Mouse (Mus musculus): ENCODE results near the gene Ctps. TPM values are rescaled to one million over a fixed set of nuclear protein-coding genes. Genes with fewer than 3 reads are reported as not detected.

Ctps gene
- total and polyA plus RNA-seq, 2 experiments from 2014 or later = 52.5 to 66.3 TPM

- no peak for ATAC-seq (ENCODE audit: low FRiP score)
- 88% methylated on average over 2 of the region's 2 CpGs for WGBS
- TF ChIP-seq CTCF (IDR thresholded peaks at IDR 0.05) = no peak
Observed at GRCm38 (mm10) chr4:120565726-120566125, 4.3 kb downstream of the Ctps start.

GRCm38 (mm10) chr4:120556592-120556991 is 13.5 kb downstream of the Ctps start:
- 97% methylated on average over 6 of the region's 6 CpGs for WGBS
- H3K9ac ChIP-seq (replicated peaks; ENCODE audit: low read length, poor library complexity, severe bottlenecking) = no peak overlapping the region
- TF ChIP-seq CTCF (IDR thresholded peaks at IDR 0.05) = no peak
- no peaks in the 10 kb centered on the region for H3K9me3 ChIP-seq (ENCODE audit: low read length)
- H3K27ac ChIP-seq (ENCODE audit: low read depth, low read length) = no peak overlapping the region
- H3K4me2 ChIP-seq (ENCODE audit: low read depth, low read length, poor library complexity, severe bottlenecking) = no peak overlapping the region
- no peaks in the 10 kb centered on the region for H3K4me1 ChIP-seq (ENCODE audit: insufficient read depth, low read length)
- ATAC-seq (ENCODE audit: low FRiP score) (no peak), DNase-seq (ENCODE audit: low spot score) (no peak)
- no peak overlapping the region for H3K4me3 ChIP-seq (ENCODE audit: low read depth, low read length)
- H3K36me3 ChIP-seq (ENCODE audit: insufficient read depth, low read length) = peaks cover 62% of the 10 kb centered on the region
- no peaks in the 10 kb centered on the region for H3K27me3 ChIP-seq (ENCODE audit: insufficient read depth, low read length)

More at GRCm38 (mm10) chr4:120565726-120566125, 4.3 kb downstream of the Ctps start:
- Histone ChIP-seq H3K27me3 (ENCODE audit: insufficient read depth, low read length) (no peaks in the 10 kb centered on the region), H3K9ac (replicated peaks; ENCODE audit: low read length, poor library complexity, severe bottlenecking) (no peak overlapping the region), H3K27ac (ENCODE audit: low read depth, low read length) (no peak overlapping the region), H3K4me3 (ENCODE audit: low read depth, low read length) (no peak overlapping the region), H3K4me1 (ENCODE audit: insufficient read depth, low read length) (peaks cover 8% of the 10 kb centered on the region; the same call in 1 of the 2 replicates), H3K36me3 (ENCODE audit: insufficient read depth, low read length) (peaks cover 15% of the 10 kb centered on the region; the same call in 1 of the 2 replicates), H3K9me3 (ENCODE audit: low read length) (no peaks in the 10 kb centered on the region), H3K4me2 (ENCODE audit: low read depth, low read length, poor library complexity, severe bottlenecking) (no peak overlapping the region)
- DNase-seq (ENCODE audit: low spot score) = no peak

- Histone ChIP-seq H3K9me3 (ENCODE audit: low read length) (no peaks in the 10 kb centered on the region), H3K27me3 (ENCODE audit: insufficient read depth, low read length) (no peaks in the 10 kb centered on the region), H3K27ac (ENCODE audit: low read depth, low read length) (no peak overlapping the region), H3K9ac (replicated peaks; ENCODE audit: low read length, poor library complexity, severe bottlenecking) (no peak overlapping the region), H3K4me2 (ENCODE audit: low read depth, low read length, poor library complexity, severe bottlenecking) (no peak overlapping the region), H3K4me3 (ENCODE audit: low read depth, low read length) (no peak overlapping the region), H3K4me1 (ENCODE audit: insufficient read depth, low read length) (no peaks in the 10 kb centered on the region), H3K36me3 (ENCODE audit: insufficient read depth, low read length) (peaks cover 64% of the 10 kb centered on the region)
- ATAC-seq (ENCODE audit: low FRiP score) (no peak), DNase-seq (ENCODE audit: low spot score) (no peak)
- 79% methylated on average over 1 of the region's 1 CpGs for WGBS
- TF ChIP-seq CTCF (IDR thresholded peaks at IDR 0.05) = no peak
Observed at GRCm38 (mm10) chr4:120544896-120545295, 25.2 kb downstream of the Ctps start.

DNA sequence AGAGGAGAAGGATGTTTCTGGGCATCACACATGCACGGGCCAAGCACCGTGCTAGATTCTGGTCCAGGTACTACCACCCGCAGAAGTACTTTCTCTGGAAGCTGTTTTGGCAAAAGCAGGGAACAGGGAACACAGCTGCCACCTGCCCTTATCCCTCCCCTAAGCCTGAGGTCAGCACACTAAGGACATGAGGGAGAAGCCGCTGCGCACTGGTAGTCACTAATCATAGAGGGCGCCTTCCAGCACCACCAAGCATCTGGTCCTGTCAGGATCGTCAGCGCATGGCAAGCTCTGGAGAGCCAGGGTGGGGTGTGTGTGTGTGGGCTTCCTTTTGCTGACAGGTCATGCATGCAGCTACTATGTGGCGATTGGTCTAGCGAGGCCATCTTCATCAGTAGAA is 31.4 kb downstream of the Ctps start:
- H3K9ac ChIP-seq (replicated peaks; ENCODE audit: low read length, poor library complexity, severe bottlenecking) = no peak overlapping the region
- ATAC-seq (ENCODE audit: low FRiP score) (no peak), DNase-seq (ENCODE audit: low spot score) (no peak)
- no peak for TF ChIP-seq CTCF (IDR thresholded peaks at IDR 0.05)
- no peak overlapping the region for H3K4me2 ChIP-seq (ENCODE audit: low read depth, low read length, poor library complexity, severe bottlenecking)
- WGBS = 96% methylated on average over 10 of the region's 10 CpGs
- no peak overlapping the region for H3K4me3 ChIP-seq (ENCODE audit: low read depth, low read length)
- H3K4me1 ChIP-seq (ENCODE audit: insufficient read depth, low read length) = no peaks in the 10 kb centered on the region
- no peaks in the 10 kb centered on the region for H3K9me3 ChIP-seq (ENCODE audit: low read length)
- peaks cover 57% of the 10 kb centered on the region for H3K36me3 ChIP-seq (ENCODE audit: insufficient read depth, low read length)
- H3K27me3 ChIP-seq (ENCODE audit: insufficient read depth, low read length) = no peaks in the 10 kb centered on the region
- no peak overlapping the region for H3K27ac ChIP-seq (ENCODE audit: low read depth, low read length)

GRCm38 (mm10) chr4:120531986-120532385 is 38.1 kb downstream of the Ctps start, which contains the start of gene Slfnl1:
TSS of gene Slfnl1 (plus strand) at chr4:120532231.
- Histone ChIP-seq H3K27me3 (ENCODE audit: insufficient read depth, low read length) (no peaks in the 10 kb centered on the region), H3K4me3 (ENCODE audit: low read depth, low read length) (no peak within 1 kb of the TSS), H3K4me2 (ENCODE audit: low read depth, low read length, poor library complexity, severe bottlenecking) (no peak within 1 kb of the TSS), H3K27ac (ENCODE audit: low read depth, low read length) (no peak within 1 kb of the TSS), H3K9me3 (ENCODE audit: low read length) (no peaks in the 10 kb centered on the region), H3K9ac (replicated peaks; ENCODE audit: low read length, poor library complexity, severe bottlenecking) (no peak within 1 kb of the TSS), H3K36me3 (ENCODE audit: insufficient read depth, low read length) (peaks cover 54% of the 10 kb centered on the region), H3K4me1 (ENCODE audit: insufficient read depth, low read length) (no peaks in the 10 kb centered on the region)
- DNase-seq (ENCODE audit: low spot score) (no peak), ATAC-seq (ENCODE audit: low FRiP score) (no peak)
- 92% methylated on average over 6 of the region's 6 CpGs for WGBS
- no peak for TF ChIP-seq CTCF (IDR thresholded peaks at IDR 0.05)

DNA sequence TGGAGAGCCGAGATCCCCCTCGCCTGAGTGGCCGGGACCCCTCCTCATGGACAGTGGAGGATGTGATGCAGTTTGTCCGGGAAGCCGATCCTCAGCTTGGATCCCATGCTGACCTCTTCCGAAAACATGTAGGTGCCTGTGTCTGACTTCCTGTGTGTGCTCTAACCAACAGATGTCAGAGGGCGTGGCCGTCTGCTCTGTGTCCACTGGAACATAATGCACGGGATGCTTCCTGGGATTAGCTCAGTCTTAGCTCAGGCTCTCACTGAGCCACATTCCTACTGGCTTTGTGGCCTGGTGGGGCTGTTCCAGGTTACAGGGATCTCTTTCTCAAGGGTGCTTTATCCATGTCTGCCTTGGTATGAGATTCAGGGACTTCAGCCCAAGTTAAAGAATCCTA is 41.9 kb downstream of the Ctps start:
- no peak overlapping the region for H3K27ac ChIP-seq (ENCODE audit: low read depth, low read length)
- no peaks in the 10 kb centered on the region for H3K4me1 ChIP-seq (ENCODE audit: insufficient read depth, low read length)
- no peak overlapping the region for H3K9ac ChIP-seq (replicated peaks; ENCODE audit: low read length, poor library complexity, severe bottlenecking)
- H3K4me3 ChIP-seq (ENCODE audit: low read depth, low read length) = no peak overlapping the region
- WGBS = 78% methylated on average over 9 of the region's 9 CpGs
- no peaks in the 10 kb centered on the region for H3K27me3 ChIP-seq (ENCODE audit: insufficient read depth, low read length)
- ATAC-seq (ENCODE audit: low FRiP score) (no peak), DNase-seq (ENCODE audit: low spot score) (no peak)
- TF ChIP-seq CTCF (IDR thresholded peaks at IDR 0.05) = no peak
- H3K4me2 ChIP-seq (ENCODE audit: low read depth, low read length, poor library complexity, severe bottlenecking) = no peak overlapping the region
- H3K9me3 ChIP-seq (ENCODE audit: low read length) = no peaks in the 10 kb centered on the region
- peaks cover 67% of the 10 kb centered on the region for H3K36me3 ChIP-seq (ENCODE audit: insufficient read depth, low read length)

Data from midbrain, postnatal 0 days (tissue).